ENCODE assay signal across 9 mouse cellular contexts in the genomic region with DNA sequence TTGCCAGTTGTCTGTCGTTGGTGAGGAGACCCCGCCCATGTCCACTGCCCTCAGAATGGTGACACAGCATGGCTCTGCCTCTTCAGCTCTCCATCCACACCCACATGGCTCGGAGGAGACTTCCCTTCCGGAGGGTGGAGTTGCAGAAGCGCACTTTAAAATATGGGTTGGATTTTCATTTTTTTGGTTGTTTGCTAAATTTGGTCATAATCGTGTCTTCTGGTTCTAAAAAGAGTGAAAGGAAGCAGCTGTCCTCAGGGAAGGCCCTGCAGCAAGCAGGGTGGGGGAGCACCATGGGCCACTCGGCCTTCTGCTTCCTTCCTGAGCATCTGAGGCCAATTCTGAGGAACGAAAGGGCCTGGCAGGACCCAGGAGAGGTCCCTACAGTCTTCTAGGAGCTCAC. TPM values are rescaled to one million over a fixed set of nuclear protein-coding genes. Genes with fewer than 3 reads are reported as not detected.
DNase-seq lines count a peak whose midpoint lies in the region; TF ChIP-seq lines count a peak whose summit lies in the region.
"Had no signal": no experiment of that assay in that cellular context is flagged by ENCODE, and none has a peak within 500 bp of the region (broad histone marks: within the 10 kb centered on the region; RNA-seq: fewer than 3 reads in every experiment).

No protein-coding gene starts in this region.

- H3K27ac ChIP-seq in left cerebral cortex, adult 2 months = peak overlapping the region; percentile 4; the same call in 1 of the 2 replicates
- no peak overlapping the region for H3K27ac ChIP-seq in midbrain, embryonic 10.5 days (replicated peaks)
- H3K27ac ChIP-seq: embryonic facial prominence, embryonic 13.5 days; hindbrain, embryonic 15.5 days had no signal

- WGBS in midbrain, embryonic 10.5 days = 86% methylated on average over 8 of the region's 8 CpGs

- no peaks in the 10 kb centered on the region for H3K9me3 ChIP-seq in midbrain, embryonic 10.5 days (replicated peaks)
- H3K9me3 ChIP-seq: embryonic facial prominence, embryonic 13.5 days; hindbrain, embryonic 15.5 days had no signal

- no peaks in the 10 kb centered on the region for H3K36me3 ChIP-seq in midbrain, embryonic 10.5 days
- H3K36me3 ChIP-seq: embryonic facial prominence, embryonic 13.5 days; hindbrain, embryonic 15.5 days had no signal

- H3K27me3 ChIP-seq in midbrain, embryonic 10.5 days (ENCODE audit: low read depth, poor library complexity, severe bottlenecking) = no peaks in the 10 kb centered on the region
- H3K27me3 ChIP-seq: hindbrain, embryonic 15.5 days had no signal

- TF ChIP-seq CTCF in left cerebral cortex, adult 2 months (IDR thresholded peaks at IDR 0.05) = no peak

- H3K4me1 ChIP-seq in midbrain, embryonic 10.5 days = peaks cover 29% of the 10 kb centered on the region

- intact Hi-C loops in left cerebral cortex, adult 2 months (cut with DNase I) = loop anchor here (5.0 kb wide), 1 partner anchor 91 kb away; no protein-coding TSS in a partner anchor
- intact Hi-C loops in left cerebral cortex, postnatal 4 days (cut with DNase I) = no loop called here
- intact Hi-C loops in gastrocnemius, postnatal 14 days (cut with DNase I; ENCODE audit: low total_unique reads) = loop anchor here (10.0 kb wide), 1 partner anchor 98 kb away; no protein-coding TSS in a partner anchor

- H3K4me3 ChIP-seq in left cerebral cortex, adult 2 months = no peak overlapping the region
- no peak overlapping the region for H3K4me3 ChIP-seq in midbrain, embryonic 10.5 days
- H3K4me3 ChIP-seq: embryonic facial prominence, embryonic 13.5 days; hindbrain, embryonic 15.5 days had no signal

- no peak for DNase-seq in left cerebral cortex, adult 2 months (ENCODE audit: extremely low spot score in 1 of 2, low spot score in 2 of 2)
- no peak for DNase-seq in left cerebral cortex, postnatal 4 days
- peak; percentile 59 for DNase-seq in gastrocnemius, postnatal 14 days
- DNase-seq in kidney, adult 18-20 months = peak; percentile 43
- DNase-seq in skeletal muscle tissue, adult 2 months (ENCODE audit: low read depth, low spot score) = peak; percentile 70
- DNase-seq in layer of hippocampus, adult 9-10 months (ENCODE audit: low spot score) = no peak
- no peak for DNase-seq in midbrain, embryonic 10.5 days (ENCODE audit: low spot score)

RNA-seq across cellular contexts. Expression of a gene that starts 45.0 kb away (rescaled TPM):
- under 1 TPM; 0.77 to 0.86 TPM for total RNA-seq in left cerebral cortex, adult 2 months (2021)
- 1 to 10 TPM; 1.0 to 1.3 TPM for total RNA-seq in left cerebral cortex, postnatal 4 days (2021)
- total RNA-seq in gastrocnemius, postnatal 14 days (2021) = under 1 TPM; 0.29 to 0.35 TPM
- 6.5 and 7.8 TPM in 2 replicates for polyA plus RNA-seq in midbrain, embryonic 10.5 days (2016; fragmentation: Nextera tagmentation; extraction: Ambion mirVana)

Comparison
In these comparisons a context has a peak if more than half of its experiments do, and no peak if none do; other contexts are left out.
1. DNase-seq: peak in gastrocnemius, postnatal 14 days (single experiment), kidney, adult 18-20 months (single experiment) and skeletal muscle tissue, adult 2 months (single experiment); none in left cerebral cortex, adult 2 months (0 of 2), left cerebral cortex, postnatal 4 days (single experiment), layer of hippocampus, adult 9-10 months (single experiment) and midbrain, embryonic 10.5 days (single experiment).